Mouse (Mus musculus): ENCODE results near the gene Vsx1. TPM values are rescaled to one million over a fixed set of nuclear protein-coding genes. Genes with fewer than 3 reads are reported as not detected.

Vsx1 gene
- total RNA-seq, 2 experiments from 2014 or later, result not detected

DNA sequence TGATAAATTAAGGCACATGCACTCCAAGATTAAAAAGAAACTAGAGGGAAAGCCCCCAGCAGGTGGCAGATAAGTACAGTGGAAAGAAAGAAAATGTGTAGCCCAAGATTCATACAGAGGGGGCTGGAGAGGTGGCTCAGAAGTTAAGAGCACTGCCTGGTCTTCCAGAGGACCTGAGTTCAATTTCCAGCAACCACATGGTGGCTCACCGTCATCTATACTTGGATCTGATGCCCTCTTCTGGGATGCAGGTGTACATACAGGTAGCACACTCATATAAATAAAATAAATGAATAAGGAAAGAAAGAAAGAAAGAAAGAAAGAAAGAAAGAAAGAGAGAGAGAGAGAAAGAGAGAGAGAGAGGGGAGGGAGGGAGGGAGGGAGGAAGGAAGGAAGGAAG is 13.6 kb downstream of the Vsx1 start:
- H3K27ac ChIP-seq, result no peak overlapping the region
- intact Hi-C loops (cut with DNase I), result loop anchor here (1.0 to 10.0 kb wide), 5 partner anchors 66 to 817 kb away; partner anchors contain the start of genes Abhd12, Gins1 and Nsfl1c
- no peak overlapping the region for H3K4me3 ChIP-seq
- no peak for DNase-seq
- no peak for TF ChIP-seq CTCF (IDR thresholded peaks at IDR 0.05)

DNA sequence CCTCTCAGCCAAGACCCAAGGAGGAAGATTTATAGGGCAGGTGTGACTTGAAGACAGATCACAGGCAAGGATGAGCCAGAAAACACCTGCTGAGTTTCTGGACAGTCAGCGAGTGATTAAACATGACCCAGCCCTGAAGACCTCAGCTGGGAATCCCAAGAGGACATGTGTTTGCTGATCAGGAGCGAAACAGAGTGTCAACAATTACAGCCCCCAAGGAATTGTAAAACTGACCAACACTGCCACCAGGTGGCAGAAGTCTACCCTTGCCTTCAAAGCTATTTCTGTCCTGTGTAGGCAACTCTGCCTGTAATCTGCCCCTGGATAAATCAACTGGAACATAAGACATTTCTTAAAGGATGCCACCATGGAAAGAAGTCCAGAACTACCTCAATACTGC is 14.3 kb downstream of the Vsx1 start:
- Histone ChIP-seq H3K27ac (no peak overlapping the region), H3K4me3 (no peak overlapping the region)
- intact Hi-C loops (cut with DNase I), result loop anchor here (1.0 to 10.0 kb wide), 5 partner anchors 66 to 817 kb away; partner anchors contain the start of genes Abhd12, Gins1 and Nsfl1c
- TF ChIP-seq CTCF (IDR thresholded peaks at IDR 0.05), result peak; percentile 83; the same call in 1 of the 2 replicates
- peak; percentile 56 for DNase-seq

DNA sequence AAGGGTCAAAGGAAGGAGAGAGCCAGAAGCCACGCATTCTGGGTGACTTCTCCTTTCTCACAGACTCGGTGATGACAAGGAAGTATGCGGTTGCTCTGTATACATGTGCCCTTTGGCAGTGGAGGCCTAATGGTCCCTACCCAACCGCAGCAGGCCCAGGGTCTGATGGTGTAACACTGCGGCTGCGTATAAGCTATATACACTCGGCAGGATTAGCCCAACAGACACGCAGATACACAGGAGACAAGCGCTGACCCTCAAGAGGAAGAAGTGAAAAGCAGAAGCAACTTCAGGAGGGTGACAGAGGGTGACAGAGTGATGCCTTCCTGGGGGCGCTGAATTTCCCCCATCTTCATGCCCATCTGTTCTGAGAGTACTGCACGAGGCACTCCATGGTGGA is 15.2 kb downstream of the Vsx1 start:
- Histone ChIP-seq H3K4me3 (no peak overlapping the region), H3K27ac (no peak overlapping the region)
- DNase-seq, result no peak
- intact Hi-C loops (cut with DNase I), result loop anchor here (2.0 to 10.0 kb wide), 2 partner anchors 115 to 231 kb away; partner anchors contain the start of genes Abhd12 and Gins1
- no peak for TF ChIP-seq CTCF (IDR thresholded peaks at IDR 0.05)

DNA sequence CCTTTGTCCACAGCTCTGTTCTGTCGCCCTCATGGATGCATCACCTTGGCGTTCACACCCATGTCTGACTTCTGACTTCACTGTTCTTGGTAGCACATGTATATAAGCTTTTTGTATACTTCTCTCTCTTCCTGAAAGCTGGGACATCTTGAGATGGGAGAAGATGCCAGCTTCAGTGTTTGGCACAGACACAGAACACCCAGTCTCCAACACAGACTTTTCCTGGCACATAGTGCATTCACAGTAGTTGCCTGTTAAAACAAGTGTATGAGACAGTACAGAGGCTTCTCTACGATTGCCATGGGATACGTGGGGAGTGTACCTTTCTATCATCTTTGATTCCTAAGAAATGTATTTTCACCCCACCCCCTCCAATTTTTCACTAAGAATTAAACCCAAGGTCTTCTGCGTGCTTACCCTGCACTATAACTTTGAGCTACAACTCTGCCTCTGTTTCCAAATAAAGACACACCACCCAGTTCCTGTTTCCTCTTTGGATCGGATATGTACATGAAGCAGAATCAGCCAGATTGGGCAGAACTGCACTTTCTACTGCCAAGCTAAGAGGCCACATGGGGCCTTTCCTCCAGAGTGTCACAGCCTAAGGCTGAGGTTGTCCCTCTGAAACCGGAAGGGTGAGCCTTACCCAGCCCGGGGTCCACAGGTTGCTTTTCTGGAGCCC is 17.4 kb downstream of the Vsx1 start:
- TF ChIP-seq CTCF (IDR thresholded peaks at IDR 0.05), result no peak
- Histone ChIP-seq H3K4me3 (no peak overlapping the region), H3K27ac (no peak overlapping the region)
- intact Hi-C loops (cut with DNase I), result loop anchor here (10.0 kb wide), 1 partner anchor 233 kb away; the partner anchor contains the start of genes Abhd12 and Gins1
- no peak for DNase-seq

DNA sequence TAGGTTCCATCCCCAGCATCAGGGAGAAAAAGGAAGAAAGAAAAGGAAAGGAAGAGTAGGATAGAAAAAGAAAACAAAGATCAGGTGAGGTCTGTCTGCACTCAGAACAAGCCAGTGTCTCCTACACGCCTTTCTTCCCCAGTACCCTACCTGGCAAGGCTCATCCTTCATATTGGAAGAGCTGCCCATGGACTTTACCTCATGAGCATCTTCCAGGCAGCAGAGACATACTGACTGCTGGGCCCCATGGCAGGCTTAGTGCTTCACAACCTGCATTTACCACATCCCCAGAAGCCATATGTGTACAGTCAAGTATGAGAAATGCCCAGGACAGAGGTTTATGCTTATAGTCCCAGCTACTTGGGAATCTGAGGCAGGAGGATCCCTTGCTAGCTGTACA is 18.2 kb downstream of the Vsx1 start:
- no peak for DNase-seq
- intact Hi-C loops (cut with DNase I), result loop anchor here (10.0 kb wide), 1 partner anchor 234 kb away; the partner anchor contains the start of genes Abhd12 and Gins1

DNA sequence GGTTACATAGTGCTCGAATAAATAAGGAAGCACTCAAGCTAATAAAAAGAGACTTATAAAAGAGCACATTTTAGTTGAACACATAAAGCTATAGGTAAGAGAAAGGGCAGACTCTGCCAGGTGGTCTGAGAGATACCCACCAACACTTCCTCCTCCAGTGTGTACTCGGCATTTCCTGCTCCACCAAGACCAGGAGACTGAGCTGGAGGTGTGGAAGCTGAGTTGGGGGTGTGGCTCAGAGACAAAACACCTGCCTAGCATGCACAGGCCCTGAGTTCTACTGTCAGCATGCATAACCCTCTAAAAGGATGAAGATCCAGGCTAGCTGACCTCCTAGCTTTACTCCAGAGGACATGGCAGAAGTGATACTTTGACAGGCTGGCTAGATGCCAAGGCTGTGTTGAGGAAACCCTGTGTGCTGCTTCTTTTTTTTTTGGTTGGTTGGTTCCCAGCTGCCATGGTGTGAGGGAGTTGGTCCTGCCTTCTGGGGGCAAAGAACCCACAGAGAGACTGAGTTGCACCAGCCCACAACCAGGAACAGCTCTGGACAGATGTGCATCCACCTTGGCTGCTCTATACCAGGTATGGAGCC is 19.6 kb downstream of the Vsx1 start:
- H3K27ac ChIP-seq, result no peak overlapping the region

More for the DNA sequence above, 18.2 kb downstream of the Vsx1 start:
- no peak for TF ChIP-seq CTCF (IDR thresholded peaks at IDR 0.05)
- Histone ChIP-seq H3K4me3 (no peak overlapping the region), H3K27ac (no peak overlapping the region)

DNA sequence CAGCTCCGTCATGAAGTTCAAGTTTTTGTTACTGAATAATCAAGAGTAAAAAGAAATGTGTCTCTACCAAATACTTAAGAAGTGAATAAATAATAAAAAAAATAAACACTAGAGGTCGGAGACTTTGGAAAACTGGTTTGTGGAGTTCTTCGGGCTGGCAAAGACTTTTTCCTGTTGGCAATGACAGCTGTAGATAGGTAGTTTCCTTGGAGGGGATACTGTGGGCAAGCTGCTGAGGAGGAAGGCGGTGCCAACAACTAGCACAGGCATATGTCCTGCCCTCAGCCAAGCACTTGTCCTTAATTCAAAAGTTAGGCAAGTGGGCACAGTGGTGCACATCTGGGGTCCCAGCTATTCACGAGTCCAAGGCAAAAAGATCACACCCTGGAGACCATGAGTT is 20.2 kb downstream of the Vsx1 start:
- intact Hi-C loops (cut with DNase I), result no loop called here
- no peak for TF ChIP-seq CTCF (IDR thresholded peaks at IDR 0.05)
- DNase-seq, result no peak
- H3K27ac ChIP-seq, result peak overlapping the region; percentile 90; the same call in 1 of the 2 replicates
- no peak overlapping the region; the same call in 1 of the 2 replicates for H3K4me3 ChIP-seq

More for the DNA sequence above, 19.6 kb downstream of the Vsx1 start:
- TF ChIP-seq CTCF (IDR thresholded peaks at IDR 0.05), result no peak
- peak; percentile 32 for DNase-seq
- no peak overlapping the region for H3K4me3 ChIP-seq
- intact Hi-C loops (cut with DNase I), result loop anchor here (10.0 kb wide), 1 partner anchor 235 kb away; the partner anchor contains the start of genes Abhd12 and Gins1

DNA sequence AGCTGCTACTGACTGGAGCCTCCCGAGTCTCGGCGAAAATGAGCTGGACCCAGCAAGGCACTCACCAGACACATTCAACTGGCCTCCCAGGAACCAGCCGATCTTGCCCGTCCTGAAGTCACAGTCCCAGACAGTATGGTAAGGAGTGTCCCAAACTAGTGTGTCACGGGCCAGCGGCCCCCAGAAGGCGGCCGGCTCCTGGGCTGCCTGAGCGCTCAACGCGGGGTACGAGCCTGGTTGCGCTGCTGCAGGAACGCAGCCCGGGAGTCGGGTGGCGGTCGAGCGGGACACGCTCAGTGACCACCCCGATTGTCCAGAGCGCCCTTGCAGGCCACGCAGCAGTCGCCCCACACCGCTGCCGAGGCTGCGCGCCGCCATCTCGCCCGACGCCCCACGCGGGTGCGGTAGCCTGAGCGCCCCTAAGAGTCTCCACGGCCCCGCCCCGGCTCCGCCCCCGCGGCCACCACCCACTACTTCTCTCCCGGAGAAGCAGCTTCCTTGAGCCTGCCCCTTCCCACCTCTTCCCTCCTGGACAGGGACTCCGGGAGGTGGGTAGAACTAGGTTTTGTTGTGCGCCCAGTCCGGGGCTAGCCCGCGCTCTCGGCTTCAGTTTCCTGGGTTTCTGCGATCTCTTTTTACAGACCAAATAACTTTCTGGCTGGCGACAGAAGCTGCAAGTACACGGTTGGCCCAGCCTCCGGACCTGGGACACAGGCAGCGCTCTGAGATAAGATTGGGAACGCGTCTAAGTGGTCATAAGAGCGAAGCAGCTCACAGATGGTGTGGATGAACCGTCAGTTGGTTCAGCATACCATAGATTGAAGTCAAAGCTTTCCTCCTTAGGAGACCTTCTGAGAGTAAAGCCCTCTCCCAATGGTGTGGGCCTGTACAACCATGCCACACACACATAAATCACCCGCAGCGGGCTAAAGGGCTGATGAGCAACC is 21.1 kb downstream of the Vsx1 start, which contains the start of gene Acss1:
Acss1 (minus strand) TSS at position 681 of the 947 bp plus-strand sequence.
- Histone ChIP-seq H3K4me3 (peak within 1 kb of the TSS; percentile 80), H3K27ac (peak within 1 kb of the TSS; percentile 90)
- peak; percentile 82 for DNase-seq
- TF ChIP-seq CTCF (IDR thresholded peaks at IDR 0.05), result no peak
- intact Hi-C loops (cut with DNase I), result no loop called here

DNA sequence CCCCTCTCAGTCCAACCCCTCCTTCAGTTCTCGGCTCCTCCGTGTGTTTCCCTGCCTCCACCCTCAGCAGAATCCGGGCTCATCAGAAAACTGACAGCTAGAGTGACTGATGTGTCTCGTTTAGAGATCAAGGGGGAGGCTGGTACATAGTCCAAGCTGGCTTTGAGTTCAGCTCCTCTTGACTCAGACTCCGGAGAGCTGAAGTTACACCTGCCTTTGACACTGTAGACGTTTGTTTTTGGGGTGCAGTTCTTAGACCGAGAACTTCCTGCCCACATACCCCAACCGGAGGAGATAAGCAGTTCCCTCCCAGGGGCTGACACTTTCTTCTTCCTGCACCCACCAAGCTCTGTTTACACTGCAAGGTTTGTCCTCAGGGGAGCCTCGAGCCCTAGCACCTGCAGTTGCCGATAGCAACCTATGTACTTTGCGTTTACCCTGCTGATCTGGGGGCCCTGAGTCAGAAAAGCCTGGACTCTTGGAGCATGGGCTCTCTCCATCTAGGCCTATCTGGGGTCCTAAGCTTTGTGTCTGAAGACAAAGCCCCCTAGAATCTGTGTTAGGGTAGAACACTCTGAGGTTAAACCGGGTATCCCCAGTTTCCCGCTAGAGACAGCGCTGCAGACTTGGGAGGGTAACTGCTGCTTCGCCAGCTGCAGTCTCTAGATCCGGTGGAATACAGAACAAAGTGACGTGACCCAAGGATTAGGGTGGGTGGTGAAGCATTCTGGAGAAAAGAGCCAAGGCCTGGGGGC is 21.9 kb downstream of the Vsx1 start:
- H3K4me3 ChIP-seq, result peak overlapping the region; percentile 80
- intact Hi-C loops (cut with DNase I), result no loop called here
- no peak for TF ChIP-seq CTCF (IDR thresholded peaks at IDR 0.05)
- DNase-seq, result no peak
- H3K27ac ChIP-seq, result peak overlapping the region; percentile 90

DNA sequence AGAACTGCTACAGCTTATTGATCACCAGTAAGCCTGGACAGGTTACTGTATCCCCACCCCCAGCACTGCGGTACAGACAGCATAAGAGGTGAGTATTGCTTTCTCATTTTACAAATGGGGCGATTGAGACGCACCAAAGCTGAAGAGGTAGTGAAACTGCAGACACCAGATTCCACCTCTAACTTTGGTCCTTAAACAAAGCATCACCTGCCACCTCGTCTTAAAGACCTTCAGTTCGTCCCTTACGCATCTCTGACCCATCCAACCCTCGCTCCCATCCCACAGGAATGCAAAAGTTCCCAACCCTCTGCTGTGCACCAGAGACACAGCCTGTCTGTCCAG is 22.5 kb downstream of the Vsx1 start:
- intact Hi-C loops (cut with DNase I), result no loop called here
- no peak for DNase-seq
- TF ChIP-seq CTCF (IDR thresholded peaks at IDR 0.05), result no peak
- peak overlapping the region; percentile 90 for H3K27ac ChIP-seq
- H3K4me3 ChIP-seq, result peak overlapping the region; percentile 80

DNA sequence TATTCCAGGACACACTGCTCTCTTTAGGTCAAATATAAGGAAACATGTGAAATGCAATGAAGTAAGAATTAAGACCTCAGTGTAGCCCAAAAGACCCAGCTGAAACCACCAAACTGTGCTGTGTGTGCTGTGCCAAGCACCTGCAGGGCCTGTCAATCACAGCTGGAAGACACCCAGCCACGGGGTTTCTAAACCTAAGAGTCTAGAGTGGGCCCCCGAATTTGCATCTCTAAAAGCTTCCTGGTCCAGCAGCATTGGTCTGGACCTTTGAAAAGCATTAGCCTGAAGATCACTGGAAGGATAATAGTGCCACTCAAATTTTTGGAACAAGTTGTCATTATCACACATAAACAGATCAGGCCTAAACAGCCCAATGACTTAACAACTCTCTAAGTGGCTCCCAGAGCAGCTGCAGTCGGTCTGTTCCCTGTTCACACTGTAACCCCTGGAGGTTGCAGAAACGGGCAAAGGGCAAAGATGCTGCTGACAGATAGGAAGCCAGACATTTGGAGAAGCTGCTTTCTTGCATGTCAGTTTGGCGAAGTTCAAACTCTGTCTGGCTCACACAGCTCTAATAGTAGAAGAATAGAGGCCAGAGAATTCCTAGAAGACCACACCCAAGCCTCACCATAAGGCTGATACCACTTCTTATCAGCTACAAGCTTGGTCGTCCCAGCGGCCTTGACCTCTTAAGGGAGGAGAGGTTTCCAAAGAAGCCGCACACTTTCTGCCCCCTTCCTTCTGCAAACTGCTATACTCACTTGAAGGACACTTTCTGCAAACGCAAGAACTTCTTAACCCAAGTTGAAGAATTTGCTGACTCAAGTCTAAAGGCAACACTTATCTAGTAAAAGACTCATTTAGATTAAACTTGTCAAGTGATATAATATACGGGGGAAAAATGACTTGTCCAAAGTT is 23.4 kb downstream of the Vsx1 start:
- intact Hi-C loops (cut with DNase I), result no loop called here
- DNase-seq, result peak; percentile 30
- no peak for TF ChIP-seq CTCF (IDR thresholded peaks at IDR 0.05)
- Histone ChIP-seq H3K27ac (peak overlapping the region; percentile 85), H3K4me3 (peak overlapping the region; percentile 35)
